Mouse (Mus musculus) heart, embryonic 14.5 days (tissue): ENCODE measurements around the gene Ppm1n. TPM values are rescaled to one million over a fixed set of nuclear protein-coding genes. Genes with fewer than 3 reads are reported as not detected.

Experiments
- ATAC-seq: fragments of 200-750 bp; cut with Nextera tagmentation; 2 replicates; pipeline ENCODE4 v1.8.0; 2017; ENCODE audit warnings: low read depth, moderate TSS enrichment; ENCODE audit not compliant: insufficient number of reproducible peaks, insufficient read depth, low FRiP score
- H3K27ac ChIP-seq, 2 experiments: fragments of 200-500 bp in 1 of 2; fragments of 300-500 bp in 1 of 2; sonication (generic) in 1 of 2; replicated peaks in 1 of 2; 2 replicates each; pipeline ENCODE4 v1.5.1; 2012 to 2014; ENCODE audit warnings: low read depth in 2 of 2, low read length in 2 of 2, control low read depth in 1 of 2, mild to moderate bottlenecking in 1 of 2, mixed read lengths in 1 of 2; ENCODE audit not compliant: control insufficient read depth in 1 of 2, insufficient read depth in 1 of 2
- H3K27me3 ChIP-seq: fragments of 300-500 bp; sonication (generic); 2 replicates; pipeline ENCODE4 v1.6.1; 2014; ENCODE audit warnings: mild to moderate bottlenecking, low read length, control low read depth; ENCODE audit not compliant: control insufficient read depth, insufficient read depth
- H3K36me3 ChIP-seq: fragments of 300-500 bp; sonication (generic); 2 replicates; pipeline ENCODE4 v1.6.1; 2014; ENCODE audit warnings: mild to moderate bottlenecking, control low read depth, low read length, mixed read lengths; ENCODE audit not compliant: control insufficient read depth, insufficient read depth
- H3K4me1 ChIP-seq, 2 experiments: fragments of 200-500 bp in 1 of 2; fragments of 300-500 bp in 1 of 2; sonication (generic) in 1 of 2; 2 replicates each; pipeline ENCODE4 v1.6.1; 2012 to 2014; ENCODE audit warnings: low read length in 2 of 2, control low read depth in 1 of 2, mixed read lengths in 1 of 2; ENCODE audit not compliant: control insufficient read depth in 2 of 2, insufficient read depth in 2 of 2
- H3K4me2 ChIP-seq: fragments of 300-500 bp; sonication (generic); 2 replicates; pipeline ENCODE4 v1.6.1; 2014; ENCODE audit warnings: mild to moderate bottlenecking, low read length
- H3K4me3 ChIP-seq, 2 experiments: fragments of 200-500 bp in 1 of 2; fragments of 300-500 bp in 1 of 2; sonication (generic) in 1 of 2; 2 replicates each; pipeline ENCODE4 v1.5.1; 2012 to 2014; ENCODE audit warnings: low read length in 2 of 2, mild to moderate bottlenecking in 2 of 2, control low read depth in 1 of 2, low read depth in 1 of 2, moderate library complexity in 1 of 2; ENCODE audit not compliant: control insufficient read depth in 1 of 2, insufficient read depth in 1 of 2
- H3K9ac ChIP-seq: fragments of 300-500 bp; sonication (generic); 2 replicates; pipeline ENCODE4 v1.6.1; 2014; ENCODE audit warnings: mild to moderate bottlenecking, low read length
- H3K9me3 ChIP-seq: fragments of 300-500 bp; sonication (generic); 2 replicates; pipeline ENCODE4 v1.6.1; 2016; ENCODE audit warnings: low read length, control low read depth; ENCODE audit not compliant: control insufficient read depth
- WGBS: fragments of 180-500 bp; shearing (Covaris S2); extraction: QIAGEN DNeasy Blood & Tissue Kit; methylation state at CpG from one replicate; pipeline ENCODE4 v1.1.7; 2014; 5-methylcytosine and 5-hydroxymethylcytosine counted together
- polyA plus RNA-seq: library from polyadenylated mRNA; unstranded; fragments of >200 nt; fragmentation: Nextera tagmentation; extraction: Ambion mirVana; gene quantifications from 2 replicates; pipeline ENCODE4 v1.2.1, GENCODE M21; 2014

The Ppm1n gene
- polyA plus RNA-seq, 1 experiment from 2014 or later, result 0.20 TPM

DNA sequence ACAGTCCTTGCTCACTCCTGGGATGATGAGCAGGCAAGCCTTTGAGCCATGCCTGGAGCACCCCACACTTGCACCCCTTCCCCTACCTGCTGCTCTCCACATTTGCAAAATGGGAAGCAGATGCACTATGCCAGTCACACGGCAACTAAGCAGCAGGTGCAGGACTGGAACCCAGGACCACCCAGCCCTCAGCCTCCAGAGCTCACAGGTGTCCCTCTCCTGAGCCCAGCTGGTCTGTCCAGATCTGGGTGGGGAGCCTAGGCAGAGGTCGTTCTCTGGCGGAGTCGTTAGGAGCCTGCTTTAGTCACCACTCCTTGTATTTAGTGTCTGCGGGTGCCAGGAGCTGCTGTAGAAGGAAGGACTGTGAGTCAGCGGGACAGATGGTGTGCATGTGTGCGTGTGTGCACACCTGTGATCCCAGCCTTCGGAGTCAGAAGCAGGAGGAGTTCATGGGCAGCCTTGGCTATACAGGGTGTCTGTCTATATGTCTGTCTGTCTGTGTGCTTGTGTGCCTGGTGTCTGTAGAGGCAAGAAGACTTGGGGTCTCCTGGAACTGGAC is 38.9 kb downstream of the Ppm1n start:
- Histone ChIP-seq H3K4me2 (no peak overlapping the region), H3K27me3 (no peaks in the 10 kb centered on the region), H3K4me1 (peaks cover 13 to 39% of the 10 kb centered on the region in 2 experiments), H3K9ac (no peak overlapping the region), H3K9me3 (no peaks in the 10 kb centered on the region), H3K4me3 (no peak overlapping the region), H3K27ac (no peak overlapping the region), H3K36me3 (peaks cover 18% of the 10 kb centered on the region)
- WGBS, result 91% methylated on average over 8 of the region's 8 CpGs
- no peak for ATAC-seq

DNA sequence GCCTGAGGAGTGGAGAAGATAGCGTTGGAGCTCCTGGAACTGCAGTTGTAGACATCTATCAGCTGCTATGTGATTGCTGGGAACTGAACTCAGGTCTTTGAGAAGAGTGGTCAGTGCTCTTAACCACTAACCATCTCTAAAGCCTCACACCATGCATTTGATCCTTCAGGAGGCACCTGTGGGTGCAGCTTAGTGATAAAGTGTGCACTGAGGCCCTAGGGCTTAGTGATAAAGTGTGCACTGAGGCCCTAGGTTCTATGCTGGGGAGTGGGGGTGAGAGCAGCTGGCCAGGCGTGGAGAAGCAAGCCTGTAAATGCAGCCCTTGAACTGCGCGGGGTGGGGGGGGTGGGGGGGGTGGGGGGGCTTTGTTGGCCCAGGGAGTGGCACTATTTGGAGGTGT is 39.9 kb downstream of the Ppm1n start:
- ATAC-seq, result no peak
- H3K9me3 ChIP-seq, result no peaks in the 10 kb centered on the region
- WGBS, result 63% methylated on average over 2 of the region's 4 CpGs
- H3K9ac ChIP-seq, result peak overlapping the region; percentile 34; the same call in 1 of the 2 replicates
- peaks cover 8% of the 10 kb centered on the region for H3K36me3 ChIP-seq
- no peak overlapping the region for H3K4me3 ChIP-seq
- H3K4me2 ChIP-seq, result no peak overlapping the region
- H3K4me1 ChIP-seq, result peaks cover 15 to 47% of the 10 kb centered on the region in 2 experiments
- peak overlapping the region in 1 of 2 experiments; percentile 92; a peak in 2 of 4 replicates for H3K27ac ChIP-seq
- H3K27me3 ChIP-seq, result no peaks in the 10 kb centered on the region

DNA sequence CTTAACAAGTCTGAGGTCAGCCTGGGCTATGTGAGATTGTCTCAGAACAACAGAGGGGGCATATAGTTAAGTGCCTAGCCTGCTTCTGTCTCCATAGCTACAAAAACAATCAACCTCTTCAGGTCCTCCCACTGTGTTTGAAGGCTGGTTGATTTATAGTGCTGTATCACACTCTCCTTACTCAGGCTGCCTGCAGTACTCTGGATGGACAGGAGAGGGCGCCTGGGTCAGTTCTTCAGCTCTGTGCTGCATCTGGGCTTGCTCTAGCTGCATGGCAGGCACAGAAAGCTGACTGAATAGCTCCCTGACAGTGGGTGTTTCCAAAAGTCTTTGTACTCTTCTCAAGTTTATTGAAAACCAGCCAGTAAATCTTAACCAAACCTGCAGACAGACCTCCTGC is 40.4 kb downstream of the Ppm1n start:
- peak overlapping the region; percentile 4 to 92 for H3K27ac ChIP-seq
- H3K36me3 ChIP-seq, result peaks cover 5% of the 10 kb centered on the region
- whole genome bisulfite sequencing, result 0% methylated on average over 1 of the region's 1 CpGs
- H3K4me1 ChIP-seq, result peaks cover 15 to 48% of the 10 kb centered on the region in 2 experiments
- peak overlapping the region; percentile 35; the same call in 1 of the 2 replicates for H3K9ac ChIP-seq
- H3K27me3 ChIP-seq, result no peaks in the 10 kb centered on the region
- ATAC-seq, result peak; percentile 57
- no peak overlapping the region for H3K4me2 ChIP-seq
- no peak overlapping the region for H3K4me3 ChIP-seq
- no peaks in the 10 kb centered on the region for H3K9me3 ChIP-seq

DNA sequence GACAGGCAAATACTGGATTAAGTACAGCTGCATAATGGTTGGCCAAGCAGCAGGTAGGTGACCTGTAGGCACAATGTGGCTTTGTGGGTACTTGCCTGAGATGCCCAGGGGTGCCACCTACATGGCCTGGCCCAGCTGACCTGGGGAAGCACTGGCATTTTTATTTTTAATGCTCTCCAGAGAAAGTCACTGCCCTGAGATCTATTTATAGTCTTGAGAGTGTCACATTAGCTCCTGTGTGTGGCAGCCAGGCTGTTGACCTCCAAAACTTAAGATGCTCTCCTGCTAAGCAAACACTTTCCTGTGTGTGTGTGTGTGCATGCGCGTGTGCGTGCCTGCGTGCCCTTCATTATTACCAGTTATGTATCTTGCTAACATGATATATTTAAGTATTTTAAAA is 41.5 kb downstream of the Ppm1n start:
- Histone ChIP-seq H3K4me1 (peaks cover 15 to 48% of the 10 kb centered on the region in 2 experiments), H3K27ac (peak overlapping the region; percentile 91 to 92), H3K27me3 (no peaks in the 10 kb centered on the region), H3K9ac (peak overlapping the region; percentile 35; the same call in 1 of the 2 replicates), H3K4me3 (no peak overlapping the region), H3K9me3 (no peaks in the 10 kb centered on the region), H3K4me2 (peak overlapping the region; percentile 27), H3K36me3 (peaks cover 5% of the 10 kb centered on the region)
- WGBS, result 48% methylated on average over 4 of the region's 4 CpGs
- no peak for ATAC-seq

DNA sequence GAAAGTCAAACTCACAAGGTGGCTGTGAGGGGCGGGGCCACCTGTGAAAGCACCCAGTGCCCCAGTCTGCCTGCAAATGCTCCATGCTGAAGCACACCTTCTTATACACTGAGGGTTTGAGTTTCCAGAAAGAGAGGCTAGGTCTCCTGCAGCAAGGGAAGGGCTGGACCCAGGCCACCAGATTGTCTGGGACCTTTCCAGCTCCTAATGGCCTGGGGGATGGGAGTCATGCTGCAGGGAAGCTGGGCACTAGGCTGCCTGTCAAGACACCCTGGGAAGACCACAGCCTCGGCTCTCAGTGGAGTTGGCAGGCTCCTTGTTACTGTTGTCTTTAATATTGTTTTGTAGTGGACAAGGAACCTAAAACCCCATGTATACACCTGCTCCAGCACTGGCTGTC is 43.5 kb downstream of the Ppm1n start:
- Histone ChIP-seq H3K4me2 (no peak overlapping the region), H3K27ac (peak overlapping the region; percentile 6 to 74), H3K9me3 (no peaks in the 10 kb centered on the region), H3K27me3 (no peaks in the 10 kb centered on the region), H3K4me3 (no peak overlapping the region), H3K36me3 (peaks cover 7% of the 10 kb centered on the region), H3K9ac (0 out of 2 replicates have a peak overlapping the region, but pooled peaks have one; percentile 32), H3K4me1 (peaks cover 15 to 51% of the 10 kb centered on the region in 2 experiments)
- WGBS, result 54% methylated on average over 2 of the region's 2 CpGs
- ATAC-seq, result no peak

DNA sequence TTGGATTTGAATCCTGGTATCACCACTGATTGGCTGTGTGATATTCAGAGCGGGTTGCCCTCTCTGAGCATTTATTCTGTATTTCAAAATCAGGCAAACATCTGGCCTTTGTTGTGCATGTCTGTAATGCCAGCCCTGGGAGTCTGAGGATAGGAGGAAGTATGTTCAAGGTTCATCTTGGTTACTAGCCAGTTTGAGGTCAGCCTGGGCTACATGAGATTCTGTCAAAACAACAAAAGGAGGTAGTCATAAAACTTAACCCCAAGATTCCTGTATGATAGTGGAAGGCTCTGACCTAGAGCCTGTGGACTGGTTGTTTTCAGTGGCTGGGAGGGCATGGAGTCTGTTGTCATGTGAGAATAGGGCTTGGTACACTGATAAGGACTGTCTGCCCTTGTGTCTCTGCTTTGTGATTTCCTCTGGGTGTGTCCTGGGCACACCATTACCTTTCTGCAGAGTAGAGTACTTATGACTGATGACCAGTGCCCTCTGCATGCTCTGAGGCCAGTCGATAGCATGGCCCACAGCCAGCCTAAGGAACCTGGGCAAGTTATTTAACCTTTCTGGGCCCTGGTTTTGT is 44.7 kb downstream of the Ppm1n start:
- Histone ChIP-seq H3K27ac (0 out of 4 replicates have a peak overlapping the region, but pooled peaks of 1 of the 2 experiments have one; percentile 20), H3K4me2 (no peak overlapping the region), H3K9ac (peak overlapping the region; percentile 36; the same call in 1 of the 2 replicates), H3K27me3 (no peaks in the 10 kb centered on the region), H3K4me1 (peaks cover 15 to 51% of the 10 kb centered on the region in 2 experiments), H3K9me3 (no peaks in the 10 kb centered on the region), H3K4me3 (no peak overlapping the region), H3K36me3 (peaks cover 8% of the 10 kb centered on the region)
- 91% methylated on average over 2 of the region's 2 CpGs for WGBS
- no peak for ATAC-seq

DNA sequence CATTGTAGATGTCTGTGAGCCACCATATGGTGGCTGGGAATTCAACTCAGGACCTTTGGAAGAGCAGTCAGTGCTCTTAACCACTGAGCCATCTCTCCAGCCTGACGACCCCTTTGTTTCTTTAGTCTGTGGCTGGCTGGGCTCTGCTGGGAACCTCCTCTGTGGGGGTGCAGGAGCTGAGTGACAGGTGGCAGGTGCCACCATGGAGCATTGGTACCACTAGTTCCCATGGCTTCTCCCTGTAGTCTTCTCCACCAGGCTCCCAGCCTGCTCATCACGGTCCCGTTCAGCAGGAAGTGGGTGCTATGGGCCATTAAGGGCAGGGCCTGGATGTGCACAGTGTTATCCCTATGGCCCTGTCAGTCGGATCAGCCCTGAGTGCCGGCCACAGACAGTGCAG is 45.2 kb downstream of the Ppm1n start:
- H3K36me3 ChIP-seq, result peaks cover 8% of the 10 kb centered on the region
- H3K4me2 ChIP-seq, result no peak overlapping the region
- ATAC-seq, result no peak
- no peaks in the 10 kb centered on the region for H3K9me3 ChIP-seq
- no peak overlapping the region for H3K27ac ChIP-seq
- H3K27me3 ChIP-seq, result no peaks in the 10 kb centered on the region
- H3K4me1 ChIP-seq, result peaks cover 15 to 49% of the 10 kb centered on the region in 2 experiments
- 72% methylated on average over 5 of the region's 5 CpGs for WGBS
- H3K4me3 ChIP-seq, result no peak overlapping the region
- H3K9ac ChIP-seq, result no peak overlapping the region
